Mouse (Mus musculus): Measurements from ENCODE around the gene Zfp830. TPM values are rescaled to one million over a fixed set of nuclear protein-coding genes. Genes with fewer than 3 reads are reported as not detected.
A peak's percentile ranks its signal among the peaks of the same experiment; 100 is the strongest.

The Zfp830 gene
- total RNA-seq (2021): 10 to 100 TPM; 15.9 to 17.4 TPM

DNA sequence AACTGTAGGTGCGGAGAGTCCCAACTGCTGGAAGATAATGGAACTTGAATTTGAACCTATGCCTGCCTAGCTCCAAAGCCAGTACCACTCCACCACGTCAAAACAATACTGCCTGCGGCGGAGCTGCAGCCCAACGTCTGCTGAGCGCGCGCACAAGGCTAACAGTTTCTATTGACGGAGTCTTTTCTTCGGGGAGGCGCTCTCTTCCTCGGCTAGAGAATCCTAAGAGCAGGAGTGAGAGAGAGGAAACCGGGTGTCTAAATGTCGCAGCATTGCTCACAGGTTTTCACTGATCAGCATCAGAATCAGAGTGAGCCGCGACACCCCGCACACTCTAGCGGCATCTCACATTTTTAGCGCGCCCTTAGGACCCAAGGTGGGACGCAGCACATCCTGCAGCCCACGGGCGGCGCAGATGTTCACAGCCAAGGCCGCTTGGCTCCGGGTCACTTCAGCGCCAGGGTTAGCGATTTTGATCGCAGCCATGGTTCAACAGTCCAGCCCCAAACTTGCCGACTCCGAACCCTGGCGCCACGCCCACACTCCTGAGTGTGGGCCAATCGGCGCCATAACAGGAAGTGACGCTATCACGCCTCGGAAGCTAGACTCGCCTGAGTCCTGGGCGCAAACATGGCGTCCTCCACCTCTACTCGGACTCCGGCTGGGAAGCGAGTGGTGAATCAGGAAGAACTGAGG is at the start of gene Zfp830, which contains the start of gene Cct6b:
TSS of gene Zfp830 (plus strand) at position 604 of the 696 bp plus-strand sequence.
TSS of gene Cct6b (minus strand) at position 580 of the 696 bp plus-strand sequence.
- peak; percentile 90 to 92 for DNase-seq

DNA sequence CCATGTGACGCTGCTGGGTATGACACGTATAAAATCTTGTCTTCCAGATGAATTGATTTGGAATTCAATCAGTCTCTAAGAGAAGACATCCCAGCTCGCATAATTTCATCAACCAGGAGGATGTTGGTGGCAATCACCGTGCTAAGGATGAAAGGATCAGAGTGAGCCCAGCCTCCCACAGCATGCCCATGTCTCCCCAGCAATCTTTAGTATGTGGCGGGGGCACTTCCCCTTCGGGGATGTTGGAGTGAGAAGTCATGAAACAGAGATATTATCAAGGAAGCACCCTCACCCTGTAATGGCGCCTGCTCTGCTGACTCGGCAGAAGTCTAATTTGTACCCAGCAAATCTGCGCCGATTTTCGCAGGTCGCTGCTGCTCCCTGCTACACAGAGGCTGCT is 44.9 kb upstream of the Zfp830 start:
- DNase-seq: no peak

DNA sequence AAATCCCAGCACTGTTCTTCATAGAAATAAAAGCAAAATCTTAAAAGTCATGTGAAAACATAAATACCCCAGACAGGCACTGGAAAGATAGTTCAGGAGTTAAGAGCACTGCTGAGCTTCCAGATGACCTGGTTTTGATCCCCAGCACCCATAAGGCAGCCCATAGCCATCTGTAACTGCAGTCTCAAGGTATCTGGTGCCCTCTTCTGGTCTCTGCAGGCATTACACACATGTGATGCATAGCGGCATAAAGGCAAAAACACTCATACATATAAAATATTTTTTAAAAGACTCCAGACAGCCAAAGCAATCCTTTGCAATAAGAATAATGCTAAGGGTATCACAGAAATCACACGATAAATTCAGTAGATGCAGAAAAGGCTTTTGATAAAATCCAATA is 37.3 kb upstream of the Zfp830 start:
- no peak for DNase-seq

DNA sequence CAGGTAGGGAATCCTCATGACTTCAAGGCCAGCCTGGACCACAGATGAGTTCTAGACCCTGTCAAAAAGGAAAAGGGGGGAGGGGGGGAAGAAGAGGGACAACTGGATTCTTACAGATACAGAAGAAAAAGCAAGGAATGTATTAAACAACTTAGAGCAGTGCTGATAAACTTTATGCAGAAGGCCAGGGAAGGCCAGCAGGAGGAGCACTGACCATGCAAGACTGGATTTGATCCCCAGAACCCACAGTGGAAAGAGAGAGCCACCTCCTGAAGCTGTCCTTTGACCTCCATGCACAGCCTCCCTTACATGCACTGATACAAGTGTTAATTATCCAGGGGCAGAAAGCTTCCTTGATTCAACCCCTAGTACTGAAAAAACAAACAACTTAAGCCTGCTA is 29.9 kb upstream of the Zfp830 start:
- DNase-seq: no peak

DNA sequence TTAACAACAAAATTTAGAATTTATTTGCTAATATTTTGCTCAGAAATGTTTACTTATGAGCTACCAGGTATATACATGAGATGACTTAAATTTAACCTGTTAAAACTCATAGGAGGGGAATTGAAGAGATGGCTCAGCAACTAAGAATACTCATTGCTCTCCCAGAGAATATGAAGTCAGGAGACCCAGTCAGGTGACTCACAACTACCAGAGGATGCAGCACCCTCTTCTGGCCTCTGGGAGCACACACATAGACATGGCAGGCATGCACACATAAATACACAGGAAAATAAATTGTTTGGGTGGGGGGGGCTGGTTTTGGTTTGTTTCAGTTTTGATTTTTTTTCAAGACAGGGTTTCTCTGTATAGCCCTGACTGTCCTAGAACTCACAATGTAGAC is 25.1 kb upstream of the Zfp830 start:
- no peak for DNase-seq

DNA sequence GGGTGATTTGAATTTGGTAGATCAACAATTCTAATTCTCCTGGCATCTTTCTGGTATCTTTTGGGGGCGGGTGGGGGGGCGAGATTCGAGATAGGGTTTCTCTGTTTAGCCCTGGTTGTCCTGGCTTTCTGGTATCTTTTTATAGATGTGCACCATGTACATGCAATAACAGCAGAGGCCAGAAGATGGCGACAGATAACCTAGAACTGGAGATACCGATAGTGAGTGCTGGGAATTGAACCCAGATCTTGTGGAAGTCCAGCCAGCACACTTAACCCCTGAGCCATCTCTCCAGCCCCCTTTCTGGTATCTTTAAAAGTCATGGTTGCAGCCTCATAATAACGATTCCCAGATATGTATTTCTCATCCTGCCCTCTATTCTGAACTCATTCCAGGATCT is 18.0 kb upstream of the Zfp830 start:
- DNase-seq: peak in 1 of 2 experiments; percentile 6

DNA sequence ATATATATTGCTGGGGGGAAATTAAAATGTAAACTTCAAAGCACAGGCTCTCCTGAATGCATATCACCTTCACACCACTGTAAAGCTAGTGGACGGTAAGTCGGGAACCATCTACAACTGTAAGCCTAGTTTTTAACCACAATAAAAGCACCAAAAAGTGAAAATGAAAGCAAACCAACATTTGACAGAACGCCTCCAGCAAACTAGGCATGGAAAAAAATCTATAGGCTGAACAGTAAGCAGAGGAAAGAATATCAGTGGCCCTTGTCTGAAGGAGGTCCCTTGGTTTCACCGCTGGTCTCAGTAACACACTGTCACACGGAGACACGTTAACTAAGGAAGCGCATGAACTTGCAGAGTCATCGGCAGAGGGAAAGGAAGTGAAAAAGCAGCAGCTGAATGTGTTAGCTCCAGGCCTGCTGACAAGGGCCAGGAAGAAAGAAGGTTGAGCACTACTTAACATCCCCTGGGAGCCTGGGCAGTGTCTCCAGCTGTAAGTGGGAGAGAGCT is 17.2 kb upstream of the Zfp830 start:
- DNase-seq: no peak

DNA sequence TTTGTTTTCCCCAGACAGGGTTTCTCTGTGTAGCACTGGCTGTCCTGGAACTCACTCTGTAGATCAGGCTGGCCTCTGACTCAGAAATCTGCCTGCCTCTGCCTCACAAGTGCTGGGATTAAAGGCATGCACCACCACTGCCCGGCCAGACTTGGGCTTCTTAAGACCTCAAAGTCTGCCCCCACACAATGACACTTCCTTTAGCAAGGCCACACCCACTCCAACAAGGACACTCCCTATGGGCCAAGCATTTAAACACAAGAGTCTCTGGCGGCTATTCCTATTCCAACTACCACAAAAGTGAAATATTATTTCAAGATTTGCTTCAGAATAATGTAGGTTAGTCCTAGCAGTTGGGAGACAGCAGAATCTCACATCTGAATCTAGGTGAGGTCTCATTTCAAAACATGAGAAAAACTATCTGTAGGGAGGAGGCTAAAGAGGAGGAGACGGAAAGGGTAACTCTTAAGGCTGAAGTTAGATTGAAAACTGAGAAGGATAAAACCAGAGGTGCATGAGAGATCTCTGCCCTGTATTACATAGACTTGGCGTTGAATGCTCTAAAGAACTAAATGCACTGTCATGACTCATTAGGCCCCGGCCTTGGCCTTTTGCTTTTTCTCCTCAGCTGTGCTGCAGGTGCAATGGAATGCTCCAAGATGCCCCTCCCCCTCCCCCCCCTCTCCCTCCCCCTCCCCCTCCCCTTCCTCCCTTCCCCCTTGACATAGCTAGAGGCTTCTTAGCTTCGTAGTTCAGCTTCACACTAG is 11.6 kb upstream of the Zfp830 start:
- no peak for DNase-seq

DNA sequence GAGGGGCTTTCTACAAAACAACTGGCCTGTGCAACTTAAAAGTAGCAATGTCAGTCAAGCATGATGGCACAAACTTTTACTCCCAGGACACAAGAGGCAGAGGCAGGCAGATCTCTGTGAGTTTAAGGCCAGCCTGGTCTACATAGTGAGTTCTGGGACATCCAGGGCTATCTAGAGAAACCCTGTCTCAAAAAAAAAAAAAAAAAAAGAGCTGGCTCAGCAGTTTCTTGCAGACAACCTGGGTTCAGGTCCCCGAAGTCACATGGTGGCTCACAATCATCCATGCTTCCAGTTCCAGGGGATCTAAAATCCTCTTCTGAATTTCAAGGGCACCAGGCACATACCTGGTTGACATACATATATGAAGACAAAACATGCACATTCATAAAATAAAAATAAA is 8.2 kb upstream of the Zfp830 start:
- no peak for DNase-seq

DNA sequence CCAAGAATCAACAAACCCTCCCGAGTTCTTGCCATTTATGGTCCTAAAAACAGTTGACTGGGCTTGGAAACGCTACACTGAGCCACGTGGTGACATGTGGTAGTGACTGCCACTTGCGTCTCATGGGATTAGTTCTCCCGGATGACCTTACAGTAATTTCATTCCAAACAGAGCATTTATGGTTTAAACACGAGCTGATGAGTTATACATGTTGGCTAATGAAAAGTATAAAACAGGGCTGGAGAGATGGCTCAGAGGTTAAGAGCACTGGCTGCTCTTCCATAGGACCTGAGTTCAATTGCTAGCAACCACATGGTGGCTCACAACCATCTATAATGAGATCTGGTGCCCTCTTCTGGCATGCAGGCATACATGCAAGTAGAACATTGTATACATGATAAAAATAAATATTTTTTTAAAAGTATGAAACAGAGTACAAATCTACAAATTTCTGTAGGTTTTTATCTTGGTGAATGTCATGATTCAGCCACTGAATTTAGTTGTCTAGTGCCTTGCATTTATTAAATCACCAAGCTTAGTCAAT is 1.8 kb upstream of the Zfp830 start:
- no peak for DNase-seq

DNA sequence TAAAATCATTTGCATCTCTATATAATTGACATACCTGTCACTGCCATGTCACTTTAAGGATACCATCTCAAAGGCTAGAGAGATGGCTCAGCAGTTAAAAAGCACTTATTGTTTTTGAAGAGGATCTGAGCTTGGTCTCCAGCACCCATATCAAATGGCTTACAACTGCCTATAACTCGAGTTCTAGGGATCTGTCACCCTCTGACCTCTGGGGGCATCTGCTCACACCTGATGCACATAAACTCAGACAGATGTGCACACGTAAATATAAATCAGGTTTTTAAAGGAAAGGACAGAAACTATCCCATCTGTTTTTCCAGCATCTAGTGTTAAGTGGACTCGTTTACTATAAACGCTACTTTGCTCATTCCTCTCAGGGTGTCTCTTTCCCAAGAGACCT is 884 bp upstream of the Zfp830 start:
- DNase-seq: no peak

DNA sequence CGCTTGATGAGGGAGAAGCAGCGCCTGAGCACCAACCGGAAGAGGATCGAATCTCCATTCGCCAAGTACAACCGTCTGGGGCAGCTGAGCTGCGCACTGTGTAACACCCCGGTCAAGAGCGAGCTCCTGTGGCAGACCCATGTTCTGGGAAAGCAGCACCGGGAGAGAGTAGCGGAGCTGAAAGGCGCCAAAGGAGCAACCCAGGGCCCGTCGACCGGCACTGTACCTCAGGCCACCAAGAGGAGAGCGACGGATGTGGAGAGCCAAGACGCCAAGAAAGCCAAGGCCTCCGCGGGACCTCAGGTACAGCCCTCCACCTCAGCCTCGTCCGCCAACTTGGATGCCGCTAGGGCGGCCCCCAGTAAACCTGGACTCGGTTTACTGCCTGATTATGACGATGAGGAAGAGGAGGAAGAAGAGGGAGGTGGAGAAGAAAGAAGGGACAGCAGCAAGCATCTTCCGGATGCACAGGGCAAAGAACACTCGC is 336 bp downstream of the Zfp830 start:
- no peak for DNase-seq

DNA sequence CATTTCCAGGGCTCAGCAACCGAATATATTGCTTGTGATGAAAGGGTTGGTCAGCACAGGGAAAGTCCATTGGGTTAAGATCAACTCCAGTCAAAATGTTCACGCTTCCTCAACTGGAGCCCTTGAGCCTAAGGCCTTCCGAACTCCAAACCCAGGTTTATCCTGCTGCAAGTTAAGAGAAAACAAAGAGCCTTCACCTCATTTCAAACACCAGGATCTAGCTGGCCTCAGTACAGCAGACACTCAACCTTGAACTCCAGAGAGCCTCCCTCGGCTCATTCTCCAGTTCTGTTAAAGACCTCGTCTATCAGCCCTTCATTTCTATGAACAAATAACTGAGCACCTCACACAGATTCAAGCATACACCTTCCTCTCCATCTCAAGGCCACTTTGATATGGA is 16.0 kb downstream of the Zfp830 start:
- DNase-seq: no peak

DNA sequence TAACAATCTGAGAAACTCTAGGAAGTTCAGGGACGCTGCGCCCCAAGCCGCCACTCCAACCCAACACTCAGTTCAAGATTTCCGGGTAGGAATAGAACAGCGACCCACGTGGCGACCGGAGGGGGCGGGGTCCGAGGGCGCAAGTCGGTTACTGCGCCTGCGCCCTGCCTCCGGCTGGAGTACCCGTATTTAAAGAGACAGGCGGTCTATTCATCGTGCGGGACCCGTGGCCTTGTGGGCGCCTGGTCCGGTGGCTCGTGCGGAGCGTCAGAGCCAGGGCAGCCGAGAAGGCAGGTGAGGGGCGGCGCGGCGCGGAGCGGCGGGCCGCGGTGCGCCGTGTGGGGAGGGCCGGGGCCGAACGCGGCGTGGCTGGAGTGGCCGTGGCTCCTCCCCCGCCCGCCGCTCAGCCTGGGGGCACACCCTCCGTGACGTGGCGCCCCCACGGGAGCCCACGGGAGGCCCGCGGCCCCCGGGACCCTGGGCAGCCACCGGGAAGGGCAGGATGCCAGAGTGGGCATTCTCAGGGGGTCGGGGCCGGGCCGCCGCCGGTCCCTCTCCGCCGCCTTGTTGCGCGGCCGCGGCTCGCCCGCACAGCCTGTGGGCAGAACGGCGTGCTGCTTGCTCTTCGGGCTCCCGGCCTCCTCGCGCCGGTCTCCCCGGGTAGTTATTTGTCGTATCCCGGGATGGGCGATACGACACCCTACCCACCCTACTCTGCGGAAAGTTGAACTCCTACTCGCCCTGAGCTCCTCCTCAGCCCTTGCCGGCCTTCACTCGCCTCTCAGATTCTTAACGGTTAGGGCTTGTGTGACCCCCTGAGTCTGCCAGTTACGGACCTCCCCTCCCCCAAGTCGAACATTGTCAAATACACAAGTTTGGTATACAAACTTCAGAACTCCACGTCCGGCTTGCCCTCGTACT is 17.1 kb downstream of the Zfp830 start, which contains the start of gene Lig3:
TSS of gene Lig3 (plus strand) at position 126 of the 921 bp plus-strand sequence.
- peak; percentile 92 to 94 for DNase-seq

DNA sequence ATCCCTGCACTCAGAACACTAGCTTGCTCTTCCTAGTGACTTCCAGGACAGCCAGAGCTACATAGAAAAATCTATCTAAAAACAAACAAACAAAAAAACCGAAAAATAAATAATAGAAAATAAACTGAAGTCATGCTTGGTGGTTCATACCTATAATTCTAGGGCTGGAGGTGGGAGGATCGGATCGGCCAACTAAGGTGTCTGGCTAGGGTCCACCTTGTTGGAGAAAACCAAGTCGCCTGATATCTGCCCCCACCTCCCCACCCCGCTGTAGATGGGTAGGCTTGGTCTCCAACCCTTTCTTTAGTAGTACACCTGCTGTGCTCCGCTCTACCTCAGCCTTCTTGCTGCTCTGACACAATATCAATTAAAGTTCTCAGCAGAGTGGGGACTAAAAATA is 18.1 kb downstream of the Zfp830 start:
- DNase-seq: no peak

DNA sequence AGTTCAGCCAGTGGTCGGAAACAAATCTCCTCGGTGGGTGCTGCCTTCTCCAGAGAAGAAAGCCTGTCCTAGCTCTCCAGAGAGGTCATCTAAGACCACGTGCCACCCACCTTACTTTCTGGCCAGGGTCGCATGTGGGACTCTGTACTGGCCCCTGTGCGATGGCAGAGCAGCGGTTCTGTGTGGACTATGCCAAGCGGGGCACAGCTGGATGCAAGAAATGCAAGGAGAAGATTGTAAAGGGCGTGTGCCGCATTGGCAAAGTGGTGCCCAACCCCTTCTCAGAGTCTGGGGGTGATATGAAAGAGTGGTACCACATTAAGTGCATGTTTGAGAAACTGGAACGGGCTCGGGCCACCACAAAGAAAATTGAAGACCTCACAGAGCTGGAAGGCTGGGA is 19.3 kb downstream of the Zfp830 start:
- DNase-seq: no peak

DNA sequence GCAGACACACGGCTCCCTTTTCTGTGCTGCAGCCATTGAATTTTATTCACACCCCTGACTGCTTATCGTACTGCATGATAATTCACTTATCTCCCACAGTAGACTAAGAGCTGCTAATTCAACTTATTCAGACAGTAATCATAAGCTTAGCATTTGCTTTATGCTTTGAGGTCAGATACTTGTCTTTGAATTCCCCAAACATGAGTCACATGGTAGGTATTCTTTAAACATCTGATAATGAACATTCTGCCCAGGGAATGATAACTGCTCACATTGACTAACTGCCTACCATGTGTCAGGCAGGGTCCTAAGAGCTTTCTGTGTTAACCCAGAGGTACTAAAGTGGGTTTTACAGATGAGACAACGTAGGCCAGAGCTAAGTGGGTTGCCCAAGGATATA is 42.5 kb downstream of the Zfp830 start:
- DNase-seq: no peak

DNA sequence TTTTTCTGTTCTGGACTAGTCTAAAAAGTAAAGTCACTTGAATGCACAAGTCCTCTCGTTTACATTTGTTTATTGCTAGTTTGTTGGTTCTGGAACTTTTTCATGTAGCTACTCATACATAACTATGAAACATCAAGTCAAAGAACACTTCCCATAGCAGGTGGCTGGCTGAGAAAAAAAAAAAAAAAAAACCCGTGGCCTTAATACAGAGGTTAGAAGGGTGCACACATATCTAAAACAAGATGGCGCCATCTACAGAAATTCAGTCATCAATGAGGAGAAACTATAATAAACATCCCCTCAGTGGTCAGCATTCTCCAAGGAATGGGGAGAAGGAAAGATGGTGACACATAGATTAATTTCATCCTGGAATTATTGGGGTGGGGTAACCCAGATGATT is 43.2 kb downstream of the Zfp830 start:
- DNase-seq: no peak

DNA sequence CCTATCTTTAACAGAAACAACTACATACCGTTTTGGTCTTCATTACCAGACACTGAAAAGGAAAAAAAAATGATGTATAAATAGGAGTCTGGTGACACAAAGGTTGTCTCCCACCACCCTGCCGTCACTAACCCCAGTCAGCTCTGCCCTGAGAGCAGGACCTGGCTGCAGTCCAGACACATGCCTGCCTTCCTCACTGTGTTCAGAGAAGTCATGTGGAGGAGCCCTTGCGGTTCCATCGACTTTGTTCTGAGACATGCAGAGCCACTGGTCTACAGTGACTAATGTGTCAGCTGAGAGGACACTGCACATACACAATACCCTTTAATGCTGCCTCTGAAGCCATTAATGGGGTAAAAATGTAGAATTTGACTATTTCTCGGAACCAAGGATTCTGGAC is 44.3 kb downstream of the Zfp830 start:
- DNase-seq: no peak

All from layer of hippocampus, postnatal 36 days (tissue).